In the genomic region with DNA sequence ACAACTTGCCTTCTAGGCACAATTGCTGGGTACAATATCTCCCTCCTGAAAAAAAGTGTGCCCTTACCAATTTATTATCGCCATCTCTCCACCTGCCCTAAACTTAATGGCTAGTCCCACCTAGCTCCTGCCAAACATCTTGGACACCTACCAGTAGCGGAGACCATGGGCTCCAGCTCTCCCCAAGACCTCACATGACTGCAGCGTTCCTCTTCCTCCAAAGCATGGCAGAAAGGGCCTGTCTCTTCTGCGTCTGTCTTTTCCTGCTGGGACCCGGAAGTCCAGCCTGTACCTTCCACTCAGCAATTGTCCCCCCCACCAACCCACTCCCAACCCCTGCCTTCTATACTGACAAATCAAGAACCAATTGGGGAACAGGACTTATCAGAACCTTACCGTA, we compare ENCODE assay signal across 30 mouse cellular contexts.
"Had no signal": no experiment of that assay in that cellular context is flagged by ENCODE, and none has a peak within 500 bp of the region (broad histone marks: within the 10 kb centered on the region; RNA-seq: fewer than 3 reads in every experiment).

No protein-coding gene starts in this region.

- H3K27ac ChIP-seq: limb, embryonic 10.5 days; limb, embryonic 12.5 days; limb, embryonic 13.5 days; limb, embryonic 15.5 days; liver, embryonic 12.5 days; liver, embryonic 14.5 days; liver, embryonic 15.5 days; lung, embryonic 15.5 days; macrophage; midbrain, embryonic 10.5 days; midbrain, embryonic 12.5 days; midbrain, embryonic 13.5 days; midbrain, embryonic 15.5 days; neural tube, embryonic 12.5 days had no signal

- H3K4me2 ChIP-seq: limb, embryonic 12.5 days; limb, embryonic 13.5 days; limb, embryonic 15.5 days; liver, embryonic 11.5 days; liver, embryonic 12.5 days; liver, embryonic 15.5 days; lung, embryonic 14.5 days; lung, embryonic 15.5 days; midbrain, embryonic 11.5 days; midbrain, embryonic 12.5 days; midbrain, embryonic 13.5 days; midbrain, embryonic 15.5 days; neural tube, embryonic 12.5 days had no signal

- DNase-seq: left cerebral cortex, postnatal 4 days; liver; lung, adult 18-20 months; lung, adult 2 months; lung, embryonic 14.5 days; lung, postnatal 10 days; lung, postnatal 14 days; lung, postnatal 36 days; lung, postnatal 4 days; midbrain, embryonic 14.5 days had no signal

- H3K4me3 ChIP-seq: limb, embryonic 10.5 days; limb, embryonic 12.5 days; limb, embryonic 13.5 days; limb, embryonic 15.5 days; liver, embryonic 12.5 days; liver, embryonic 15.5 days; lung, embryonic 15.5 days; megakaryocyte, embryonic 14.5 days; midbrain, embryonic 10.5 days; midbrain, embryonic 12.5 days; midbrain, embryonic 13.5 days; midbrain, embryonic 15.5 days; myocyte; neural tube, embryonic 12.5 days had no signal

- H3K27me3 ChIP-seq: limb, embryonic 12.5 days; limb, embryonic 15.5 days; liver, embryonic 12.5 days; liver, embryonic 15.5 days; lung, embryonic 15.5 days; megakaryocyte, embryonic 14.5 days; midbrain, embryonic 12.5 days; midbrain, embryonic 13.5 days; midbrain, embryonic 15.5 days; neural tube, embryonic 12.5 days had no signal

- ATAC-seq: liver, embryonic 12.5 days; lung, postnatal 0 days; midbrain, embryonic 13.5 days; midbrain, embryonic 15.5 days; midbrain, embryonic 16.5 days had no signal

- H3K36me3 ChIP-seq: limb, embryonic 10.5 days; limb, embryonic 12.5 days; limb, embryonic 13.5 days; limb, embryonic 15.5 days; liver, embryonic 12.5 days; liver, embryonic 15.5 days; lung, embryonic 15.5 days; midbrain, embryonic 10.5 days; midbrain, embryonic 12.5 days; midbrain, embryonic 13.5 days; midbrain, embryonic 15.5 days; neural tube, embryonic 12.5 days had no signal

- H3K9ac ChIP-seq: limb, embryonic 12.5 days; limb, embryonic 13.5 days; limb, embryonic 15.5 days; liver, embryonic 12.5 days; liver, embryonic 14.5 days; liver, embryonic 15.5 days; lung, embryonic 14.5 days; lung, embryonic 15.5 days; midbrain, embryonic 12.5 days; midbrain, embryonic 13.5 days; midbrain, embryonic 15.5 days; neural tube, embryonic 12.5 days had no signal

- H3K4me1 ChIP-seq: limb, embryonic 10.5 days; midbrain, embryonic 10.5 days; midbrain, embryonic 12.5 days; neural tube, embryonic 12.5 days had no signal

- H3K9me3 ChIP-seq: limb, embryonic 10.5 days; limb, embryonic 12.5 days; limb, embryonic 15.5 days; liver, embryonic 12.5 days; liver, embryonic 15.5 days; lung, embryonic 15.5 days; midbrain, embryonic 10.5 days; midbrain, embryonic 12.5 days; midbrain, embryonic 13.5 days; midbrain, embryonic 15.5 days; neural tube, embryonic 12.5 days had no signal
